Mouse (Mus musculus): ENCODE measurements at regions not wholly inside any gene's neighbourhood (a gene's known extent, or its start where the extent isn't known, plus 50 kb on each side); places are given as distances from the start of the nearest gene placed in this dataset.
"Not testable (repeated sequence)": the region's sequence is repeated elsewhere in the genome, so short reads cannot be mapped to it uniquely, and the experiment has no call there.

GRCm38 (mm10) chr12:22802011-22802410, 978.1 kb downstream of the Gm10330 start:
- peak in 1 of 2 experiments; percentile 5 for DNase-seq
- intact Hi-C loops (cut with DNase I): not testable (repeated sequence)
